Mouse (Mus musculus): Measurements from ENCODE around the gene Zdhhc7. TPM values are rescaled to one million over a fixed set of nuclear protein-coding genes. Genes with fewer than 3 reads are reported as not detected.

The Zdhhc7 gene
- polyA plus RNA-seq, 1 experiment from 2014 or later: 24.4 TPM

GRCm38 (mm10) chr8:120119429-120119828, 18.1 kb upstream of the Zdhhc7 start:
- H3K4me2 ChIP-seq (replicated peaks; ENCODE audit: low read depth): no peak overlapping the region
- 55% methylated on average over 3 of the region's 3 CpGs for WGBS
- H3K27ac ChIP-seq (replicated peaks): no peak overlapping the region
- TF ChIP-seq CTCF (IDR thresholded peaks at IDR 0.05; ENCODE audit: low read depth) (no peak), EP300 (optimal IDR thresholded peaks at IDR 0.05) (no peak)
- H3K9me3 ChIP-seq (ENCODE audit: control insufficient read depth, low read length): no peaks in the 10 kb centered on the region
- no peak overlapping the region for H3K4me3 ChIP-seq (ENCODE audit: low read depth, low read length)
- peaks cover 2% of the 10 kb centered on the region for H3K4me1 ChIP-seq (replicated peaks; ENCODE audit: control insufficient read depth, insufficient read depth)
- no peak for DNase-seq (ENCODE audit: low spot score)
- H3K27me3 ChIP-seq (ENCODE audit: control insufficient read depth, insufficient read depth, low read length): no peaks in the 10 kb centered on the region
- H3K9ac ChIP-seq (ENCODE audit: low read length): no peak overlapping the region
- ATAC-seq (ENCODE audit: low FRiP score, low TSS enrichment): no peak
- no peaks in the 10 kb centered on the region for H3K36me3 ChIP-seq (ENCODE audit: control insufficient read depth, insufficient read depth, low read length)

- DNase-seq (ENCODE audit: low spot score): no peak
- no peaks in the 10 kb centered on the region for H3K36me3 ChIP-seq (ENCODE audit: control insufficient read depth, insufficient read depth, low read length)
- no peaks in the 10 kb centered on the region; the same call in none of the 2 replicates for H3K4me1 ChIP-seq (replicated peaks; ENCODE audit: control insufficient read depth, insufficient read depth)
- 88% methylated on average over 5 of the region's 5 CpGs for WGBS
- no peaks in the 10 kb centered on the region for H3K27me3 ChIP-seq (ENCODE audit: control insufficient read depth, insufficient read depth, low read length)
- no peaks in the 10 kb centered on the region for H3K9me3 ChIP-seq (ENCODE audit: control insufficient read depth, low read length)
- TF ChIP-seq CTCF (IDR thresholded peaks at IDR 0.05; ENCODE audit: low read depth): no peak
- no peak for TF ChIP-seq EP300 (optimal IDR thresholded peaks at IDR 0.05)
- no peak for ATAC-seq (ENCODE audit: low FRiP score, low TSS enrichment)
- H3K4me3 ChIP-seq (ENCODE audit: low read depth, low read length): no peak overlapping the region
- no peak overlapping the region for H3K27ac ChIP-seq (replicated peaks)
- no peak overlapping the region for H3K4me2 ChIP-seq (replicated peaks; ENCODE audit: low read depth)
- no peak overlapping the region for H3K9ac ChIP-seq (ENCODE audit: low read length)
Measured at GRCm38 (mm10) chr8:120118847-120119246, 17.6 kb upstream of the Zdhhc7 start.

- Histone ChIP-seq H3K27me3 (ENCODE audit: control insufficient read depth, insufficient read depth, low read length) (no peaks in the 10 kb centered on the region), H3K4me1 (replicated peaks; ENCODE audit: control insufficient read depth, insufficient read depth) (no peaks in the 10 kb centered on the region; the same call in none of the 2 replicates), H3K4me3 (ENCODE audit: low read depth, low read length) (no peak overlapping the region), H3K9me3 (ENCODE audit: control insufficient read depth, low read length) (no peaks in the 10 kb centered on the region), H3K4me2 (replicated peaks; ENCODE audit: low read depth) (no peak overlapping the region), H3K27ac (replicated peaks) (no peak overlapping the region), H3K9ac (ENCODE audit: low read length) (no peak overlapping the region), H3K36me3 (ENCODE audit: control insufficient read depth, insufficient read depth, low read length) (no peaks in the 10 kb centered on the region)
- ATAC-seq (ENCODE audit: low FRiP score, low TSS enrichment): no peak
- TF ChIP-seq CTCF (IDR thresholded peaks at IDR 0.05; ENCODE audit: low read depth) (no peak), EP300 (optimal IDR thresholded peaks at IDR 0.05) (no peak)
- 76% methylated on average over 9 of the region's 9 CpGs for WGBS
- no peak for DNase-seq (ENCODE audit: low spot score)
Measured at GRCm38 (mm10) chr8:120118162-120118561, 16.9 kb upstream of the Zdhhc7 start.

GRCm38 (mm10) chr8:120116600-120116999, 15.3 kb upstream of the Zdhhc7 start:
- Histone ChIP-seq H3K27ac (replicated peaks) (no peak overlapping the region), H3K4me1 (replicated peaks; ENCODE audit: control insufficient read depth, insufficient read depth) (peaks cover 3% of the 10 kb centered on the region), H3K36me3 (ENCODE audit: control insufficient read depth, insufficient read depth, low read length) (no peaks in the 10 kb centered on the region), H3K27me3 (ENCODE audit: control insufficient read depth, insufficient read depth, low read length) (no peaks in the 10 kb centered on the region), H3K4me2 (replicated peaks; ENCODE audit: low read depth) (no peak overlapping the region), H3K9ac (ENCODE audit: low read length) (no peak overlapping the region), H3K4me3 (ENCODE audit: low read depth, low read length) (no peak overlapping the region), H3K9me3 (ENCODE audit: control insufficient read depth, low read length) (no peaks in the 10 kb centered on the region)
- no peak for DNase-seq (ENCODE audit: low spot score)
- TF ChIP-seq EP300 (optimal IDR thresholded peaks at IDR 0.05): no peak
- no peak for TF ChIP-seq CTCF (IDR thresholded peaks at IDR 0.05; ENCODE audit: low read depth)
- no peak for ATAC-seq (ENCODE audit: low FRiP score, low TSS enrichment)
- 71% methylated on average over 7 of the region's 7 CpGs for WGBS

GRCm38 (mm10) chr8:120114315-120114841, 13.1 kb upstream of the Zdhhc7 start:
- DNase-seq (ENCODE audit: low spot score) (peak; percentile 76), ATAC-seq (ENCODE audit: low FRiP score, low TSS enrichment) (peak; percentile 74)
- H3K4me2 ChIP-seq (replicated peaks; ENCODE audit: low read depth): peak overlapping the region; percentile 96
- H3K9ac ChIP-seq (ENCODE audit: low read length): peak overlapping the region; percentile 78
- no peaks in the 10 kb centered on the region for H3K27me3 ChIP-seq (ENCODE audit: control insufficient read depth, insufficient read depth, low read length)
- TF ChIP-seq CTCF (IDR thresholded peaks at IDR 0.05; ENCODE audit: low read depth): no peak
- no peak for TF ChIP-seq EP300 (optimal IDR thresholded peaks at IDR 0.05)
- H3K9me3 ChIP-seq (ENCODE audit: control insufficient read depth, low read length): no peaks in the 10 kb centered on the region
- no peaks in the 10 kb centered on the region for H3K36me3 ChIP-seq (ENCODE audit: control insufficient read depth, insufficient read depth, low read length)
- H3K27ac ChIP-seq (replicated peaks): peak overlapping the region; percentile 82
- H3K4me3 ChIP-seq (ENCODE audit: low read depth, low read length): peak overlapping the region; percentile 75
- WGBS: 1% methylated on average over 37 of the region's 46 CpGs
- peaks cover 3% of the 10 kb centered on the region for H3K4me1 ChIP-seq (replicated peaks; ENCODE audit: control insufficient read depth, insufficient read depth)

- Histone ChIP-seq H3K4me2 (replicated peaks; ENCODE audit: low read depth) (peak within 1 kb of the TSS; percentile 96), H3K9ac (ENCODE audit: low read length) (peak within 1 kb of the TSS; percentile 78), H3K9me3 (ENCODE audit: control insufficient read depth, low read length) (no peaks in the 10 kb centered on the region), H3K27ac (replicated peaks) (peak within 1 kb of the TSS; percentile 97), H3K27me3 (ENCODE audit: control insufficient read depth, insufficient read depth, low read length) (no peaks in the 10 kb centered on the region), H3K4me3 (ENCODE audit: low read depth, low read length) (peak within 1 kb of the TSS; percentile 75), H3K36me3 (ENCODE audit: control insufficient read depth, insufficient read depth, low read length) (no peaks in the 10 kb centered on the region), H3K4me1 (replicated peaks; ENCODE audit: control insufficient read depth, insufficient read depth) (peaks cover 3% of the 10 kb centered on the region)
- ATAC-seq (ENCODE audit: low FRiP score, low TSS enrichment) (peak; percentile 94), DNase-seq (ENCODE audit: low spot score) (peak; percentile 100)
- TF ChIP-seq CTCF (IDR thresholded peaks at IDR 0.05; ENCODE audit: low read depth) (peak; percentile 72), EP300 (optimal IDR thresholded peaks at IDR 0.05) (no peak)
- WGBS: under 1% methylated on average over 56 of the region's 61 CpGs
Measured at GRCm38 (mm10) chr8:120113758-120114255, 12.5 kb upstream of the Zdhhc7 start, which contains the start of gene 6430548M08Rik. Gene 6430548M08Rik, plus strand, starts transcription at chr8:120114152.
